Mouse (Mus musculus): ENCODE measurements around the gene Tshz2.

- TF ChIP-seq POLR2A (IDR thresholded peaks at IDR 0.05; ENCODE audit: borderline replicate concordance, insufficient read depth, low read length), result no peak
- TF ChIP-seq CTCF (IDR thresholded peaks at IDR 0.05; ENCODE audit: borderline replicate concordance, insufficient read depth, low read depth, low read length), result no peak
Observed at GRCm38 (mm10) chr2:170011858-170012257, 379.0 kb downstream of the Tshz2 start.
